Mouse (Mus musculus) liver, adult 2 months (tissue): ENCODE data around the gene Lgals3bp.

Experiments used
- CTCF ChIP-seq: fragments of 200-500 bp; IDR thresholded peaks from 2 replicates; pipeline ENCODE4 v1.5.1; 2011; ENCODE audit warnings: low read depth, low read length, control low read depth
- POLR2A ChIP-seq: fragments of 200-500 bp; IDR thresholded peaks from 2 replicates; pipeline ENCODE4 v1.6.1; 2011; ENCODE audit warnings: low read length, control low read depth; ENCODE audit not compliant: insufficient read depth; ENCODE audit errors: extremely low read depth

GRCm38 (mm10) chr11:118393991-118394390, 7.9 kb downstream of the Lgals3bp start:
- TF ChIP-seq POLR2A (no peak), CTCF (no peak)
